Mouse (Mus musculus) 416B (cell line): ENCODE measurements around the gene Taar7a.

ENCODE experiments used
- DNase-seq: peaks from one replicate; pipeline ENCODE4 v3.0.0; 2011; ENCODE audit warnings: low read depth

Gene Taar7a

GRCm38 (mm10) chr10:23948026-23948425 is 45.3 kb downstream of the Taar7a start:
- DNase-seq: no peak

GRCm38 (mm10) chr10:23942465-23942864 is 50.8 kb downstream of the Taar7a start:
- DNase-seq: peak; percentile 57
